Mouse (Mus musculus) limb, embryonic 15.5 days (tissue): ENCODE results near the gene Dennd5a. TPM values are rescaled to one million over a fixed set of nuclear protein-coding genes. Genes with fewer than 3 reads are reported as not detected.
"Not testable (repeated sequence)": the region's sequence is repeated elsewhere in the genome, so short reads cannot be mapped to it uniquely, and the experiment has no call there.

Experiments
- ATAC-seq: fragments of 200-750 bp; cut with Nextera tagmentation; 2 replicates; pipeline ENCODE4 v1.8.0; 2017; ENCODE audit warnings: low read depth, moderate TSS enrichment; ENCODE audit not compliant: insufficient number of reproducible peaks, low FRiP score, low TSS enrichment
- H3K27ac ChIP-seq: fragments of 300-500 bp; sonication (generic); 2 replicates; pipeline ENCODE4 v1.5.1; 2015; ENCODE audit warnings: moderate library complexity, mild to moderate bottlenecking, inconsistent platforms
- H3K27me3 ChIP-seq: fragments of 300-500 bp; sonication (generic); 2 replicates; pipeline ENCODE4 v1.6.1; 2015; ENCODE audit warnings: inconsistent platforms
- H3K36me3 ChIP-seq: fragments of 300-500 bp; sonication (generic); 2 replicates; pipeline ENCODE4 v1.6.1; 2015; ENCODE audit warnings: inconsistent platforms
- H3K4me1 ChIP-seq: fragments of 300-500 bp; sonication (generic); 2 replicates; pipeline ENCODE4 v1.6.1; 2015; ENCODE audit warnings: inconsistent platforms
- H3K4me2 ChIP-seq: fragments of 300-500 bp; sonication (generic); 2 replicates; pipeline ENCODE4 v1.6.1; 2015; ENCODE audit warnings: mild to moderate bottlenecking, inconsistent platforms
- H3K4me3 ChIP-seq: fragments of 300-500 bp; sonication (generic); 2 replicates; pipeline ENCODE4 v1.5.1; 2015; ENCODE audit warnings: mild to moderate bottlenecking, inconsistent platforms
- H3K9ac ChIP-seq: fragments of 300-500 bp; sonication (generic); 2 replicates; pipeline ENCODE4 v1.6.1; 2015; ENCODE audit warnings: inconsistent platforms
- H3K9me3 ChIP-seq: fragments of 300-500 bp; sonication (generic); 2 replicates; pipeline ENCODE4 v1.6.1; 2016; ENCODE audit warnings: inconsistent platforms
- WGBS: fragments of 180-500 bp; shearing (Covaris S2); methylation state at CpG from one replicate; pipeline ENCODE4 v1.1.7; 2015; 5-methylcytosine and 5-hydroxymethylcytosine counted together
- polyA plus RNA-seq: library from polyadenylated mRNA; unstranded; fragments of >200 nt; fragmentation: Nextera tagmentation; extraction: Ambion mirVana; gene quantifications from 2 replicates; pipeline ENCODE4 v1.2.1, GENCODE M21; 2015

Gene Dennd5a
- polyA plus RNA-seq, 1 experiment from 2014 or later: 34.7 TPM

- Histone ChIP-seq H3K27me3 (no peaks in the 10 kb centered on the region), H3K27ac (peak overlapping the region; percentile 90), H3K9me3 (no peaks in the 10 kb centered on the region), H3K4me2 (peak overlapping the region; percentile 69), H3K4me1 (peaks cover 9% of the 10 kb centered on the region; the same call in 1 of the 2 replicates), H3K36me3 (peaks cover 17% of the 10 kb centered on the region), H3K4me3 (peak overlapping the region; percentile 64), H3K9ac (peak overlapping the region; percentile 45)
- under 1% methylated on average over 43 of the region's 43 CpGs for WGBS
- peak; percentile 98 for ATAC-seq
Observed at GRCm38 (mm10) chr7:109986133-109986669, 25.9 kb upstream of the Dennd5a start.

DNA sequence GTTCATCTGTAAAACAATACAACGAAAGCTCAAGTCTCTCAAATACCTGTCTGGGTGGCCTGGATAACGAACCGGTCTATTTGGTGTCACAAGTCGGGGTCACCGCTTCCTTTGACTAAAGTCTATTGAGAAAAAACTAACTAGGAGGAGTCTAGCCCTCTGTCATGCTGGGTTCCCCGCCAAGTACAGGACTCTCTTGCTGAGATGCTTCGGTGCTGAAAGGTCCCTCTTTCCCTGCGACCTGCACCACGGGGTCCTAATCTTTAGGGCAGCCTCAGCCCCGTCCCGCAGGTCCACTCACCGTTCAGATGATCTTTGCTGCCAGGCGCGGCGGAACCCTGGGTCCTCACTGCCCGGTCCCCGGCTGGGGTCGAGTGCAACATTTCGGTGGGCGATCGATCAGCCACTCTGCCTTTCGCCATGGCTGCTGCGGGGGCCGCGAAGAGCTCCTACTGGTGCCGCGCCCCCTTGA, 25.4 kb upstream of the Dennd5a start:
- Histone ChIP-seq H3K36me3 (peaks cover 17% of the 10 kb centered on the region), H3K27ac (peak overlapping the region; percentile 51), H3K27me3 (no peaks in the 10 kb centered on the region), H3K4me1 (peaks cover 9% of the 10 kb centered on the region; the same call in 1 of the 2 replicates), H3K9ac (peak overlapping the region; percentile 45), H3K9me3 (no peaks in the 10 kb centered on the region), H3K4me3 (peak overlapping the region; percentile 64), H3K4me2 (peak overlapping the region; percentile 69)
- no peak; the same call in none of the 2 replicates for ATAC-seq
- WGBS: under 1% methylated on average over 27 of the region's 27 CpGs

- not testable (repeated sequence) for H3K9me3 ChIP-seq, H3K27me3 ChIP-seq, ATAC-seq, H3K4me1 ChIP-seq, H3K27ac ChIP-seq, H3K9ac ChIP-seq
- H3K36me3 ChIP-seq: peaks cover 28% of the 10 kb centered on the region
- WGBS: 75% methylated on average over 5 of the region's 5 CpGs
- H3K4me2 ChIP-seq: peak overlapping the region; percentile 69
- peak overlapping the region; percentile 64 for H3K4me3 ChIP-seq
Observed at GRCm38 (mm10) chr7:109984608-109985007, 24.3 kb upstream of the Dennd5a start.

DNA sequence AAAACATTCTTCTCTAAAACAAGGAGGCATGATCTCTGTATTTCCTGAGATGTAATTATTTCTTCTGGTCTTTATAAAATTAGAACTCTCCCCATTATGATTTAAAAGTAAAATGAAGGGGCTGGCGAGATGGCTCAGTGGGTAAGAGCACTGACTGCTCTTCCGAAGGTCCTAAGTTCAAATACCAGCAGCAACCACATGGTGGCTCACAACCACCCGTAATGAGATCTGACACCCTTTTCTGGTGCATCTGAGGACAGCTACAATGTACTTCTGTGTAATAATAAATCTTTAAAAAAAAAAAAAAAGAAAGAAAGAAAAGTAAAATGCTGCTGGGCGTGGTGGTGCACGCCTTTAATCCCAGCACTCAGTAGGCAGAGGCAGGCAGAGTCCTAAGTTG, 16.9 kb upstream of the Dennd5a start:
- H3K4me3 ChIP-seq, H3K9ac ChIP-seq, ATAC-seq, H3K9me3 ChIP-seq, H3K27me3 ChIP-seq, H3K4me2 ChIP-seq, H3K4me1 ChIP-seq, H3K27ac ChIP-seq: not testable (repeated sequence)
- peaks cover 61% of the 10 kb centered on the region for H3K36me3 ChIP-seq
- WGBS: 75% methylated on average over 5 of the region's 5 CpGs

DNA sequence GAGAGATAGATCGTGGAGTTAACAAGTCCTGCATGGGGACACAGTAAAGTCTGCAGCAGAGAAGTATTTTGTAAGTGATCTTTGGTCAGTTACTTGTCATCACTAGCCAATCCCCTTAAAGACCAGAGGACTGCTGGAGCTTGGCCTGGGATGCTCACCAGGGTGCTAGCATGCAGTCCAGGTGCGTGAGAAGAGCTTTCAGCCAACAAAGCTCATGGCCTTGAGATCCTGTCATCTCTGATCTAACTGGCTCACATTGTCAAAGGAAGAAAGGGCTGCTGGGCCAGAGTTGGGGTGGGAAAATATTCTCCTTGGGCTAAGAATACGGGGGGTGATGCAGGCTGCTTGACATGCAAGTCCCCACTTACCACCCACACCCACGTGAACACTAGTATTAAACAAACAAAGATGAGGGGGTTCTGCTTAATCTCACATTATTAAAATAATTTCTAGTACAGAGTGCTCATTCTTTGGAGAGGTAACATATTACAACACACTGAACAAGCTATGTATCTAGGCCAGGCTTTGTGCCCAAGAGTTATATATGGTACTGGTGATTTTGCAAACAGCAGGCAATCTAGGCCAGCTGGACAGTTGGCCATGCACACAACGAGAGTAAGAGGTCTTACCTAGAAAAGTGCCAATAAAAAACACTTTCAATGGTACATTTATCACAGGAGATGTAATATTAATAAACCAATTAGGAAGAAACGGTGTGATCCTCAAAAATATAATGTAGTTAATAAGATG, 15.9 kb upstream of the Dennd5a start:
- ATAC-seq: no peak
- Histone ChIP-seq H3K4me1 (no peaks in the 10 kb centered on the region), H3K9ac (no peak overlapping the region), H3K9me3 (no peaks in the 10 kb centered on the region), H3K27me3 (no peaks in the 10 kb centered on the region), H3K4me3 (no peak overlapping the region), H3K36me3 (peaks cover 52% of the 10 kb centered on the region), H3K4me2 (no peak overlapping the region), H3K27ac (no peak overlapping the region)
- 94% methylated on average over 6 of the region's 6 CpGs for WGBS

- Histone ChIP-seq H3K27me3 (no peaks in the 10 kb centered on the region), H3K4me3 (no peak overlapping the region), H3K4me2 (no peak overlapping the region), H3K36me3 (peaks cover 7% of the 10 kb centered on the region), H3K9ac (no peak overlapping the region), H3K4me1 (peaks cover 12% of the 10 kb centered on the region), H3K27ac (peak overlapping the region; percentile 71), H3K9me3 (no peaks in the 10 kb centered on the region)
- ATAC-seq: peak; percentile 53; the same call in 1 of the 2 replicates
Observed at GRCm38 (mm10) chr7:109969542-109969941, 9.3 kb upstream of the Dennd5a start.

- no peaks in the 10 kb centered on the region for H3K9me3 ChIP-seq
Observed at GRCm38 (mm10) chr7:109968924-109969450, 8.7 kb upstream of the Dennd5a start.

GRCm38 (mm10) chr7:109967805-109968579, 7.7 kb upstream of the Dennd5a start:
- peaks cover 6% of the 10 kb centered on the region for H3K36me3 ChIP-seq
- H3K4me2 ChIP-seq: no peak overlapping the region
- no peak overlapping the region for H3K9ac ChIP-seq
- 68% methylated on average over 11 of the region's 11 CpGs for WGBS
- no peak overlapping the region for H3K4me3 ChIP-seq
- peak overlapping the region; percentile 57 for H3K27ac ChIP-seq
- H3K9me3 ChIP-seq: no peaks in the 10 kb centered on the region
- H3K4me1 ChIP-seq: peaks cover 16% of the 10 kb centered on the region
- H3K27me3 ChIP-seq: no peaks in the 10 kb centered on the region
- ATAC-seq: no peak

More at GRCm38 (mm10) chr7:109968924-109969450, 8.7 kb upstream of the Dennd5a start:
- no peak overlapping the region for H3K4me2 ChIP-seq
- ATAC-seq: peak; percentile 68; the same call in 1 of the 2 replicates
- no peak overlapping the region for H3K4me3 ChIP-seq
- H3K9ac ChIP-seq: no peak overlapping the region
- H3K36me3 ChIP-seq: peaks cover 7% of the 10 kb centered on the region
- WGBS: 0% methylated on average over 1 of the region's 2 CpGs
- peaks cover 12% of the 10 kb centered on the region for H3K4me1 ChIP-seq
- no peaks in the 10 kb centered on the region for H3K27me3 ChIP-seq
- H3K27ac ChIP-seq: peak overlapping the region; percentile 71

- no peaks in the 10 kb centered on the region for H3K9me3 ChIP-seq
- H3K9ac ChIP-seq: no peak overlapping the region
- ATAC-seq: no peak
Observed at GRCm38 (mm10) chr7:109965658-109966057, 5.4 kb upstream of the Dennd5a start.

DNA sequence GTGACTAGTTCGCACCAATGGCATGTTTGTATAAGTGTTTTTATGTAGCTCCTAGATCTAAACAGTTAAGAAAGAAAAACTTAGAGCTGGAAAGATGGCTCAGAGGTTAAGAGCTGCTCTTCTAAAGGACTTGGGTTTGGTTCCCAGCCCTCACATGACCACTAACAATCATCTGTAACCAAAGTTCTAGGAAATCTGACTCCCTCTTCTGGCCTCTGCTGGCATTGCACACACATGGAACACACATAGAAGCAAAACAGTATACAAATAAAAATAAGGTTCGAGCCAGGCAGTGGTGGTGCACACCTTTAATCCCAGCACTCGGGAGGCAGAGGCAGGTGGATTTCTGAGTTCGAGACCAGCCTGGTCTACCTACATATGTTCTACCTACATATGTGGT, 3.4 kb upstream of the Dennd5a start:
- no peaks in the 10 kb centered on the region for H3K9me3 ChIP-seq
- no peak overlapping the region for H3K4me3 ChIP-seq
- no peak for ATAC-seq
- no peak overlapping the region for H3K9ac ChIP-seq
- peaks cover 27% of the 10 kb centered on the region for H3K4me1 ChIP-seq
- H3K27me3 ChIP-seq: no peaks in the 10 kb centered on the region
- no peak overlapping the region for H3K27ac ChIP-seq
- no peaks in the 10 kb centered on the region for H3K36me3 ChIP-seq
- WGBS: 91% methylated on average over 4 of the region's 4 CpGs
- H3K4me2 ChIP-seq: no peak overlapping the region

More at GRCm38 (mm10) chr7:109965658-109966057, 5.4 kb upstream of the Dennd5a start:
- H3K4me1 ChIP-seq: peaks cover 29% of the 10 kb centered on the region
- H3K27ac ChIP-seq: no peak overlapping the region
- no peak overlapping the region for H3K4me3 ChIP-seq
- no peaks in the 10 kb centered on the region for H3K27me3 ChIP-seq
- no peaks in the 10 kb centered on the region for H3K36me3 ChIP-seq
- no peak overlapping the region for H3K4me2 ChIP-seq

DNA sequence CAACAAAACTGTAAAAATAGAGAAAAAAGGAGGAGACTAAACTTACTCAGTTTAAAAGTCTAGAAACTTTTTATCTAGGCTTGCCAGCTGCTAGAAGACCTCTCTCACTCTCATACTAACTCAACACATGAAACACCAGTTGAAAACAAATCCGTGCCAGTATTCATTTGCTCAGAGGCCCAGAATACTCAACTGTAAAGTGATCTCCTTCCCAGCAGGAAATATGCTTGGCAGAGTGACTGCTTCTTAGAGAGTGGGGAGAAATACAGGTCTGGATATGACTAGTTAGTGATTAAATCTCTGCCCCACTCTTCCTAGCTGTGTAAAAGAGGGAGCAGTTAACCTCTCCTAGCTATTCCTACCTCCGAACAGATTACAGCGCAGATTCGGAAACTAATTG, 2.3 kb upstream of the Dennd5a start:
- H3K27me3 ChIP-seq: no peaks in the 10 kb centered on the region
- no peak overlapping the region for H3K4me3 ChIP-seq
- peak overlapping the region; percentile 61 for H3K27ac ChIP-seq
- no peak overlapping the region for H3K4me2 ChIP-seq
- WGBS: 50% methylated on average over 4 of the region's 4 CpGs
- H3K9me3 ChIP-seq: no peaks in the 10 kb centered on the region
- H3K36me3 ChIP-seq: no peaks in the 10 kb centered on the region
- peaks cover 28% of the 10 kb centered on the region for H3K4me1 ChIP-seq
- H3K9ac ChIP-seq: no peak overlapping the region
- no peak for ATAC-seq
